Mouse (Mus musculus): ENCODE data around the gene Glp1r. TPM values are rescaled to one million over a fixed set of nuclear protein-coding genes. Genes with fewer than 3 reads are reported as not detected.

Glp1r gene
- polyA plus RNA-seq, 1 experiment from 2014 or later = 0.07 TPM

GRCm38 (mm10) chr17:30962880-30963279, 61.3 kb downstream of the Glp1r start:
- H3K4me1 ChIP-seq = no peaks in the 10 kb centered on the region
- H3K4me2 ChIP-seq (replicated peaks) = no peak overlapping the region
- whole genome bisulfite sequencing = 52% methylated on average over 2 of the region's 2 CpGs
- H3K27ac ChIP-seq (replicated peaks) = no peak overlapping the region
- H3K27me3 ChIP-seq = no peaks in the 10 kb centered on the region
- no peak for ATAC-seq (ENCODE audit: insufficient number of reproducible peaks, low FRiP score, low TSS enrichment, low read depth)
- no peak overlapping the region for H3K4me3 ChIP-seq (replicated peaks)
- no peaks in the 10 kb centered on the region for H3K36me3 ChIP-seq
- no peak overlapping the region for H3K9ac ChIP-seq
- no peaks in the 10 kb centered on the region for H3K9me3 ChIP-seq (replicated peaks)

- peak; percentile 60; the same call in 1 of the 2 replicates for ATAC-seq (ENCODE audit: insufficient number of reproducible peaks, low FRiP score, low TSS enrichment, low read depth)
- Histone ChIP-seq H3K9me3 (replicated peaks) (no peaks in the 10 kb centered on the region), H3K27me3 (no peaks in the 10 kb centered on the region), H3K4me1 (peaks cover 12% of the 10 kb centered on the region), H3K36me3 (no peaks in the 10 kb centered on the region), H3K27ac (replicated peaks) (no peak overlapping the region), H3K9ac (no peak overlapping the region), H3K4me2 (replicated peaks) (no peak overlapping the region), H3K4me3 (replicated peaks) (no peak overlapping the region)
- 37% methylated on average over 4 of the region's 4 CpGs for WGBS
These were observed 68.4 kb downstream of the Glp1r start for GRCm38 (mm10) chr17:30969983-30970382.

GRCm38 (mm10) chr17:30971877-30972276, 70.3 kb downstream of the Glp1r start:
- no peak overlapping the region for H3K4me3 ChIP-seq (replicated peaks)
- peaks cover 12% of the 10 kb centered on the region for H3K4me1 ChIP-seq
- no peaks in the 10 kb centered on the region for H3K36me3 ChIP-seq
- no peaks in the 10 kb centered on the region for H3K9me3 ChIP-seq (replicated peaks)
- no peak overlapping the region for H3K27ac ChIP-seq (replicated peaks)
- no peak for ATAC-seq (ENCODE audit: insufficient number of reproducible peaks, low FRiP score, low TSS enrichment, low read depth)
- WGBS = 86% methylated on average over 7 of the region's 7 CpGs
- H3K27me3 ChIP-seq = no peaks in the 10 kb centered on the region
- no peak overlapping the region for H3K9ac ChIP-seq
- no peak overlapping the region for H3K4me2 ChIP-seq (replicated peaks)

GRCm38 (mm10) chr17:30973332-30973731, 71.7 kb downstream of the Glp1r start:
- Histone ChIP-seq H3K27me3 (no peaks in the 10 kb centered on the region), H3K4me3 (replicated peaks) (no peak overlapping the region), H3K9me3 (replicated peaks) (no peaks in the 10 kb centered on the region), H3K36me3 (no peaks in the 10 kb centered on the region), H3K4me2 (replicated peaks) (no peak overlapping the region), H3K4me1 (peaks cover 12% of the 10 kb centered on the region), H3K9ac (no peak overlapping the region), H3K27ac (replicated peaks) (no peak overlapping the region; the same call in 1 of the 2 replicates)
- WGBS = 55% methylated on average over 6 of the region's 6 CpGs
- no peak for ATAC-seq (ENCODE audit: insufficient number of reproducible peaks, low FRiP score, low TSS enrichment, low read depth)

- no peak overlapping the region for H3K27ac ChIP-seq (replicated peaks)
- no peak overlapping the region for H3K9ac ChIP-seq
- H3K4me1 ChIP-seq = no peaks in the 10 kb centered on the region
- no peaks in the 10 kb centered on the region for H3K27me3 ChIP-seq
- no peaks in the 10 kb centered on the region for H3K36me3 ChIP-seq
- H3K4me2 ChIP-seq (replicated peaks) = no peak overlapping the region
- WGBS = 54% methylated on average over 2 of the region's 2 CpGs
- no peak overlapping the region for H3K4me3 ChIP-seq (replicated peaks)
- no peaks in the 10 kb centered on the region for H3K9me3 ChIP-seq (replicated peaks)
- no peak for ATAC-seq (ENCODE audit: insufficient number of reproducible peaks, low FRiP score, low TSS enrichment, low read depth)
These were observed 75.7 kb downstream of the Glp1r start for GRCm38 (mm10) chr17:30977290-30977689.

- no peak overlapping the region for H3K4me3 ChIP-seq (replicated peaks)
- no peaks in the 10 kb centered on the region for H3K36me3 ChIP-seq
- H3K27ac ChIP-seq (replicated peaks) = no peak overlapping the region
- H3K9me3 ChIP-seq (replicated peaks) = no peaks in the 10 kb centered on the region
- no peak for ATAC-seq (ENCODE audit: insufficient number of reproducible peaks, low FRiP score, low TSS enrichment, low read depth)
- no peak overlapping the region for H3K9ac ChIP-seq
- no peaks in the 10 kb centered on the region for H3K4me1 ChIP-seq
- H3K27me3 ChIP-seq = no peaks in the 10 kb centered on the region
- 64% methylated on average over 10 of the region's 10 CpGs for WGBS
- H3K4me2 ChIP-seq (replicated peaks) = no peak overlapping the region
These were observed 76.9 kb downstream of the Glp1r start for GRCm38 (mm10) chr17:30978556-30978955.

GRCm38 (mm10) chr17:30983521-30983920, 81.9 kb downstream of the Glp1r start:
- no peak for ATAC-seq (ENCODE audit: insufficient number of reproducible peaks, low FRiP score, low TSS enrichment, low read depth)
- WGBS = 75% methylated on average over 4 of the region's 4 CpGs
- peaks cover 3% of the 10 kb centered on the region; the same call in 1 of the 2 replicates for H3K4me1 ChIP-seq
- H3K27ac ChIP-seq (replicated peaks) = no peak overlapping the region
- no peak overlapping the region for H3K9ac ChIP-seq
- H3K36me3 ChIP-seq = no peaks in the 10 kb centered on the region
- no peaks in the 10 kb centered on the region for H3K9me3 ChIP-seq (replicated peaks)
- H3K4me2 ChIP-seq (replicated peaks) = no peak overlapping the region
- H3K4me3 ChIP-seq (replicated peaks) = no peak overlapping the region
- no peaks in the 10 kb centered on the region for H3K27me3 ChIP-seq

- H3K4me3 ChIP-seq (replicated peaks) = no peak overlapping the region
- H3K4me1 ChIP-seq = no peaks in the 10 kb centered on the region
- no peaks in the 10 kb centered on the region for H3K36me3 ChIP-seq
- no peaks in the 10 kb centered on the region for H3K27me3 ChIP-seq
- no peak overlapping the region for H3K4me2 ChIP-seq (replicated peaks)
- no peak for ATAC-seq (ENCODE audit: insufficient number of reproducible peaks, low FRiP score, low TSS enrichment, low read depth)
- no peaks in the 10 kb centered on the region for H3K9me3 ChIP-seq (replicated peaks)
- H3K27ac ChIP-seq (replicated peaks) = no peak overlapping the region
- WGBS = 67% methylated on average over 10 of the region's 10 CpGs
- H3K9ac ChIP-seq = no peak overlapping the region
These were observed 88.6 kb downstream of the Glp1r start for GRCm38 (mm10) chr17:30990254-30990653.

Small RNA genes within 50 kb of the gene (microRNA-seq; reads per million reads assigned to microRNA genes)
- not detected for gene Gm24026 (ENCODE audit: borderline number of aligned reads)

Other genes with a start within 250 kb of the Glp1r start
- 1.0 and 1.1 TPM in 2 replicates for gene Umodl1, start 52.8 kb downstream of the Glp1r start, polyA plus RNA-seq (2015; fragmentation: Nextera tagmentation; extraction: Ambion mirVana)
- 14.4 and 15.8 TPM in 2 replicates for gene Abcg1, start 155.9 kb downstream of the Glp1r start, polyA plus RNA-seq (2015; fragmentation: Nextera tagmentation; extraction: Ambion mirVana)
- gene Tff3, start 227.8 kb downstream of the Glp1r start, polyA plus RNA-seq (2015; fragmentation: Nextera tagmentation; extraction: Ambion mirVana) = not detected in 2 replicates
- gene Tff2, start 242.5 kb downstream of the Glp1r start, polyA plus RNA-seq (2015; fragmentation: Nextera tagmentation; extraction: Ambion mirVana) = 0.32 and 0.61 TPM in 2 replicates

All from embryonic facial prominence, embryonic 15.5 days (tissue).